Mouse (Mus musculus) left cerebral cortex, adult 8-10 months (tissue): ENCODE measurements at regions not wholly inside any gene's neighbourhood (a gene's known extent, or its start where the extent isn't known, plus 50 kb on each side); places are given as distances from the start of the nearest gene placed in this dataset.

Experiments used
- DNase-seq, 2 experiments: peaks; one replicate each; pipeline ENCODE4 v3.0.0; 2022; ENCODE audit warnings: low spot score in 2 of 2

GRCm38 (mm10) chr9:15175866-15176265 is 63.0 kb upstream of the Vstm5 start:
- peak in 1 of 2 experiments; percentile 7 for DNase-seq

GRCm38 (mm10) chr9:15175412-15175811 is 63.4 kb upstream of the Vstm5 start:
- no peak for DNase-seq

- DNase-seq: no peak
Measured at GRCm38 (mm10) chr9:15170911-15171310, 59.0 kb upstream of the Hephl1 start.

GRCm38 (mm10) chr9:15169714-15170113 is 57.8 kb upstream of the Hephl1 start:
- DNase-seq: no peak

GRCm38 (mm10) chr9:15168961-15169360 is 57.1 kb upstream of the Hephl1 start:
- DNase-seq: no peak

- no peak for DNase-seq
Measured at GRCm38 (mm10) chr9:15166896-15167295, 55.0 kb upstream of the Hephl1 start.

GRCm38 (mm10) chr9:15166476-15166875 is 54.6 kb upstream of the Hephl1 start:
- no peak for DNase-seq
